Mouse (Mus musculus): ENCODE measurements around the gene Wdr1. TPM values are rescaled to one million over a fixed set of nuclear protein-coding genes. Genes with fewer than 3 reads are reported as not detected.

The Wdr1 gene
- polyA plus RNA-seq, 3 experiments from 2014 or later = 339 to 508 (median 369) TPM

DNA sequence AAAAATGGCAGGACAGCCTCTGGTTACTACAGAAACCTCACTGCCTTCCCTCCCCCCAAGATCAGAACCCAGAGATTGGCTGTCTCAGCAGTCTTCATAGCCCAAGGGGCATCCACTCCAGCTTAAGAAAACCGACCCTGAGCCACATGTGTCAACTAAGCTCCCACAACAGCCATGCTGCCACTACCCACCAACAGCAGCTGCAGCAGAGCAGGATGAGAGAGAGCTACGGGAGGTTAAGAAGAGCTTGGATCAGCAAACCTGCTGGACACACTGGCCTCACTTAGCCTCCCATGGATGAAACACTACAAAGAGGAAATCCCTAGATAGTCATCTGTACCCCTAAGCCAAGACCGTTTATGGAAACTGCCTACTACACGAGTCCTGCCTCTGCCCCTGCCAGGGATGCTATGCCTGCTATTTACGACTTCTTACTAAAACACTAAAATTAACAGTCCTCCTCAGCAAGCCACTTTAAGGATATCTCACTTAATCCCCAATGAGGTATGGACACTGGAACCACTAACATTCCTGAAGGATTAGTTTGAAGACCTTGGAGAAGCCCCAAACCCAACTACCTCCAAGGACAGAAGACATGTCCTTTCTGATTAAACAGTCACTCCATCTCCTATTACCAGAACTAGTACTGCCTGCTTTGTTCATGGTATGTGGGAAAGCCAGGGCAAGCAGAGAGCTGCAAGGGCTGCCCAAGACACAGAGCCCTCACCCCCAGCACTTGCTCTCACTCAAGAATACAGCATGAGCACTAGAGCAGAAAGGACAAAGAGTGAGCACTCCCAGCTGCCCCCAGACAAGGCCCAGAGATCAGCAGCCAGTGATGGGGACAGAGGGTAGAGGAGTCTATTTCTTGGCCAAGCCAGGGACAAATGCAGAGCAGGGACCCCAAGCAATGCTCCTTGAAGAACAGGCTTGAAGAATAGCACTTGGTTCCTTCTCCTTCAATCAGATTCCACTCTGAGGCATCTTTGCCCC lies 18.3 kb downstream of the Wdr1 start:
- no peak for ATAC-seq

DNA sequence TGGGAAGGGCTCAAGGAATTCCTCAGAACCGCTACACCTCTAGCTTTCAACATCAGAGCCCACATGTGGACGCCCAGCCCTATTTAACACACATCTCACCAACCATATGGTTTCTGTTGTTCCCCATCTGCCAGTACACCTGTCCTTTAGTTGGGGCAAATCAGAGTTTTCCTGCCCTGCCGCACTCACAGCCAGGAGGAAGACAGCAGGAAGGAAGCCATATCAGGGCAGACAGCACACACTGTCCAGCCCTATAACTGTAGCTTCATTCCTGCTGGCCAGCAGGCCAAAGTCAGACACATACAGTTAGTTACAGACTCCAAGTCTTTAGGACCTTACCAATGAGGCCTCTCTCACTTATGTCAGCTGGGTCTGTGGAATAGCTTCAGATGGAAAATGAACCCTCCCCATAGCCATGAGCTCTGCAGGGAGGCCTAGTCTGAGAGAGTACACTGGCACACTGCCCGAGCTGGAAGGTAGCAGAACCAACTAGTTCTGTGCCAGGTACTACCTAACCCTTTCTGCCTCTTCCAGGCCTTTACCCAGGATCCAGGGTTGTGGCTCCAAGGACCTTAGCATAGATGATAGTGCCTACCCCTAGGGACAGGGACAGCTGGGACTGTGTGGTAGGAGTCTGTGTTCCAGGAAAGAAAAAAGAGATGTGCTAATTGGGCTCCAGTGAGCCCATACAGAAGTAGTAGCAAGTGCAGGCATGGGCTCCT lies 19.4 kb downstream of the Wdr1 start:
- ATAC-seq = no peak

GRCm38 (mm10) chr5:38541728-38542127 lies 21.3 kb downstream of the Wdr1 start:
- no peak for ATAC-seq

DNA sequence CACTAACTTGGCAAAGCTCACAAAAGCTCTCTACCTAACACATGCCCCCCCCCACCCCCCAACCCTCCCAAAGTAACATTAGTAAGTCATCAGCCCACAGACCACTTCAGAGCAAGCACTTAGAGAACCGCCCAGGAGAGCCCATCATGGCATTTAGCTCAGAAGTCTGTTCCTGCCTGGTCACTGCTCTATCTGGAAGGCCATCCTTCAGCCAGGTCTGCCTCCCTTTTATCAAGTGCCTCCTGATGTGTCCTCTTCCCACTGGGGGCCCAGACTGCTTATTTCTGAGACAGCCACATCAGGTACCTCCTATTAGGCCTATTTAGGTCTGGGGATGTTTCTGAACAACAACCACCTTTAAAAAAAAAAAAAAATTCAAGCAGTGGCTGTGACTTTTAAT lies 22.1 kb downstream of the Wdr1 start:
- no peak for ATAC-seq

DNA sequence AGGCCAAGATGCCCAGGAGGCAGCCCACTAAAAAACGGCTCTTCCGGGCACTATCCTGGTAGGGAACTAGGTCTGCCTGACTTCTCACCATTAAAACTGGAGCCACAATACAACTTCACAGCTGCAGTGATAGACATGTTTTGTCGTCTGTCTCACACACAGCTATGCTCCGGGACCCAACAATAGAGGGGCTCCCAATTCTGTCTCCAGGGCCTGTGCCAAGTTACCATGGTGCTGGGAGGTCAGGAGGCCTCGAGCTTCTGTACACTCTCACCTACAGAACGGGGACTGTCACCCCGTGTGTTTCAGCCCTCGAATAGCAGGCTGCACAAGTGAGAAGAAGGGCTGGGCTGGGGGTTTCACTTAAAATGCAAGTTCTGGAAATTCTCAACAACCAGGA lies 24.5 kb downstream of the Wdr1 start:
- no peak for ATAC-seq

GRCm38 (mm10) chr5:38537845-38538244 lies 25.2 kb downstream of the Wdr1 start:
- ATAC-seq = no peak

GRCm38 (mm10) chr5:38536822-38537221 lies 26.2 kb downstream of the Wdr1 start:
- no peak for ATAC-seq

DNA sequence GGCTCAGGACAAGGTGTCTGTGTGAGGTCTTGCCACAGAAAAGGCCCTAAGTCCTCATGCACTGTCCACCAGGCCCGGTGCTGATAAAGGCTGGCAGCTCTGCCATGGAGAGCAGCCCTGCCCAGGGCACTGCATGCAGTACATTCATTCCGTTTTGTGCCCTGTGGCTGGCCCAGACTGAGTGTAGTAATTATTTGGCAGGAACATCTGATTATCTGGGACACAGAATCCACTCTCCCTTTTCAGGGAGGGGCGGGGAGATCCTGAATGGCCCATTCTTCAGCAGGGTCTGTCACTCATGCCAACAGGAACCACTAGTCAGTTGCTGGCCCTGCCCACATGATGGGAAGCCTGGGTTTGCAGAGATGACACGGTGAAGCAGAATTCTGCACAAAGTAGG lies 30.9 kb downstream of the Wdr1 start:
- ATAC-seq = no peak

- no peak for ATAC-seq
Observed at GRCm38 (mm10) chr5:38529724-38530428, 33.1 kb downstream of the Wdr1 start.

DNA sequence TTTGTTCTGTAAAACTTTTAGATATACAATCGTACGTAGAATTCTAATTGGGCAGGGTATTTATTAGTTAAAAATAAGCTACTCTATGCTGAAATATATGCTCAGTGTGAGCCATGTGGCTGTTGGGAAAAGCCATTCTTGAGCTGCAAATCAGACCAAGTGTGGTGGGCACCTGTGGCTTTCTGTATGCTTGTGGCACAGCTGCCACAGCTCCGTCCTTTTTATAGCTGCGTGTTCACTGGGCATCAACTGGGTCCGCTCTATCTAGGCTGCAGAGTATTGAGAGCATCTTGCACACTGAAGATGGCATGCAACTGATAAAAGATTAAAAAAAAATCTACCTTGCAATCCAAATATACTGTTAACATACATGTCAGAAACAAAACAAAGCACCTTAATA lies 40.0 kb downstream of the Wdr1 start:
- ATAC-seq = no peak

GRCm38 (mm10) chr5:38520838-38521237 lies 42.2 kb downstream of the Wdr1 start:
- ATAC-seq = no peak

DNA sequence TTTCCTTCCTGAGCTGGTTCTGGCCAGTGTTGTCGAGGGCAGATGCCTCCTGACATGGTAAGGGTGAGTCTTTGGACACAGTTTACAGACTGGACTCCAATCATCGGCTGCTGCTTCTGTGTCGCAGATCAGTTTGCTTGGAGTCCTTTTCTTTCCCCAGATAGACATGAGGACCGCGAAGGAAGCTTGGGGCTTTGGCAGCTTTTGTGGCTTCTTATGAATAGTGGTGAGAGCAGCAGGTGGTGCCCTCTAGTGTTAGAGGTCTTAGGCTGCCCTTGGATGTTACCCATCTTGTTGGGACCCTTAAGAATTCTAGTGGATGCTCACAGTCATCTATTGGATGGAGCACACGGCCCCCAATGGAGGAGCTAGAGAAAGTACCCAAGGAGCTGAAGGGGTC lies 46.8 kb downstream of the Wdr1 start:
- ATAC-seq = peak; percentile 38

DNA sequence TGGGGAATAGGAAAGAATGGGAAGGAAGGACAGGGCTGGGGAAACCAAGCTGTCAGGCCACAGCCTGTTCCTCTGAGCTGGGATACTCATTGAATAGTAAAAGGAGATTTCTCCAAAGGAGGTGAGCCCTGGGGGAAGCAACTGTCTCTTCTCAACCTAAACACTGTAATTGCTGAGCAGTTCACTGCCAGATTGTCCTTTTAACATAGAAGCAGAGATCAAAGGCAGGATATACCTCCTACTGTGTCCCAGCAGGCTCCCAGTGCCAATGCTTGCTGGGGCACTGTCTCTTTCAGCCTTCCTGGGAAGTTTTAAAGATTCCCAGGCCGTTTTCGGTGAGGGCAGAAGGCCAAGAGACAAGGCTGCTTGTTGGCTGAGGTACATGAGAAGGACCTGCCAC lies 50.0 kb downstream of the Wdr1 start:
- no peak for ATAC-seq

DNA sequence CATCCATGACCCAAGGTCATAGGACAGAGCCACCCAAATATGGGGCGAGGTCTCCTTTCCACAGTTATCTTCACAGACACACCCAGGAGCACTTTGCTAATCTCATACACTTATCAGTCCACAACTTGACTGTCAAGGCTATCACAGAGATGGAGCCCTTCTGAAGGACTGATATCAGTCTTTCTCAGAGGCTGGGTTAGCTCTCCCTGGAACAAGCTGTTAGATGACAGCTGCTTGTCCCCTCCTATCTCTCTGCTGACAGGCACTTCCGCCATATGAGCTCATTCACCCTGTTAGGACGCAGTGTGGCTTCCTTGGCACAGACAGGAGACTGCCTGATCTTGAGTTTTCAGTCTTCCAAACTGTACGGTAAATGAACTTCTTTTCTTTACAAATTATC lies 53.5 kb downstream of the Wdr1 start:
- ATAC-seq = no peak

DNA sequence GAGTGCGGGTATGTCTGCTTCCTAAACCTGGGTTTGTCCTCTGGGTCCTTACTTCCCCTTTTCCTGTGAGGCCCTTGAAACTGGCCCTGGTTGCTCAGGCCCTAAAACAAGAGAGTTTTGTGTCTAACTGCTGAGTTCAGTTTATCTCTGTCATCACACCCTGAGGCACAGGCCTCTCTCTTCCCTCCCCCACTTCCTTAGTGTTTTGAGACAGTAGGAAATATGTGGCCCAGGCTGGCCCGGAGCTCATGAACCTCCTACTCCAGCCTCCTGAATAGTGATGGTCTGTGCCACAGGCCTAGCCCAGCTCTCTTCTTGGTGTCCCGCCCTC lies 57.6 kb downstream of the Wdr1 start:
- no peak for ATAC-seq

- ATAC-seq = no peak
Observed at GRCm38 (mm10) chr5:38504747-38505434, 58.1 kb downstream of the Wdr1 start.

DNA sequence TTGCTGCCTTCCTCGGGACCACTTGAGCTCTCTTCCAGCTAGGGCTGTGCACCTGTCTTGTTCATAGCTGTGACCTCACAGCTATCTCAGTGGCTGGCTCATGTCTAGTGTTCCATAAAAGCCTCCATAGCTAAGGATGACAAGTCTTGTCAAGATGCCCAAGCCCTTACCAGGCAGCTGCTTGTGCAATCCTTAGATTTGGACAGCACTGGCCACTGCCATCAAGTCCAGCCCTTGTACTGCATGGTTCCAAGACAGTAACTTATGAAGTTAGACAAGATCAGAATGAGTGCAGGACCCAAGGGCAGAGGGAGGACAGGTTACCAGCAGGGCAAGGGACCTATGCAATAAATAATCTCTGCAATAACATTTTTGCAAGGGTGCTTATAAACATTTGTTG lies 58.9 kb downstream of the Wdr1 start:
- ATAC-seq = no peak

DNA sequence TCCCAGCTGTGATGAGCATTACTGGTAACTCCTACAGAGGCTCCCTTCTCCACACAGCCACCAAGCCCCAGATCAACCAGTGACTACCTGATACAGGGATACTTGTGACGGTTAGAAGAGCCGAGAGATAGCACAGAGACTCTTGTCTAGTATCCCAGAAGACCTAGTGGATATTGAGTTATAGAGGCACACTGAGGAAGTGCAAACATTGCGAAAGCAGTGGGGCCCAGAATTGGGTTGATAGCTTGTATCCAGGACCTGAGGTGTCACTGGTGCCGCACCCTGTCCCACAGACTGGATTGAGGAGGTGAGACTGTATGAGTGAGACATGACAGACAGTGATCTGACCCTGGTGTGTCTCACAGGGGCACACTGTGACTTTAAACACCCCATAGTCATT lies 60.0 kb downstream of the Wdr1 start, which contains the start of gene Slc2a9:
TSS of gene Slc2a9 (minus strand) at position 152 of the 400 bp plus-strand sequence.
- no peak for ATAC-seq

DNA sequence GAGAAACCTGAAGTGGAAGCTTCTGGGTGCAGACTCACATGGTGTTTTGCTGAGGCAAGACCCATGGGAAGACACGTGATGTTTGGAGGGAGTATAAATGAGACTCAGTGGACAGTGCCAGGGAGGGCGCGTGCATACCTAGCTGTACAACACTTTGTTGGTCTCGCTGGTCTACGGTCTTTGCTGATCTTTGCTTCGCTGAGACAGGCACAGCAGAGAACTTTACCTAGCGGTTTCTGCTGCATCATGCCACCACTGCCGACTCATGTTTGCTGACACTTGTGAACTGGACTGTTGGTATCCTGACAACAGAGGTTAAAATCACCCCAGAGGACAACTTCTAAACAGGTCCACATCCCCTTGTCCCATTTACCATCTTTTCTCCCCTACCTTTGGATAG lies 63.0 kb downstream of the Wdr1 start:
- no peak for ATAC-seq

- no peak for ATAC-seq
Observed at GRCm38 (mm10) chr5:38499316-38499811, 63.7 kb downstream of the Wdr1 start.

- no peak for ATAC-seq
Observed at GRCm38 (mm10) chr5:38498479-38498878, 64.5 kb downstream of the Wdr1 start.

- ATAC-seq = no peak
Observed at GRCm38 (mm10) chr5:38496491-38497057, 66.4 kb downstream of the Wdr1 start.
